Mouse (Mus musculus): Measurements from ENCODE around the gene Cdc45.

DNA sequence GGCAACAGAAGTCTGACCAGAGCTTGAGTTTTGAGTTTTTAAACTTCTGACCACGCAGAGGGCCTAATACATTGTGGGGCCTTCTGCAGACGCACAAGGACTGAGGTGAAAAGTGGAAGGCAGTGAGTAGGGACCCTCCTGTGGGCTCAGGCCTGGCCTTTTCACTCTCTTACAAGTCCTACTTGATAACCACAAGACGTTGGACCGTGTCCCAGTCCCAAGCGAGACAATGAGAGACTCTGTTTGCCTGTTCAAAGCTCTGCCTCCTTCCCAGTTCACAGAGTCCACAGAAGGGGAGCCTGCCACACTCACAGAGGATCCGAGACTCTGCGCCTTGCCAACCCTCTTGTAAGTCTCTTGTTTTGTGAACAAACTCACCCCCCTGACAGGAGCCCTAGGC is 15.1 kb downstream of the Cdc45 start:
- TF ChIP-seq TAL1 (IDR thresholded peaks at IDR 0.05; ENCODE audit: low read length) (no peak), GATA1 (IDR thresholded peaks at IDR 0.05; ENCODE audit: low read length) (no peak)

Data from erythroblast, embryonic 14.5 days (primary cell).